Mouse (Mus musculus) myocyte (in vitro differentiated cells): Measurements from ENCODE around the gene Otud1.

Experiments
- CEBPB ChIP-seq: IDR thresholded peaks from 2 replicates; pipeline ENCODE4 v1.6.1; 2011; ENCODE audit warnings: mild to moderate bottlenecking, moderate library complexity; ENCODE audit not compliant: poor library complexity, insufficient read depth, severe bottlenecking
- E2F4 ChIP-seq: IDR thresholded peaks from one replicate; pipeline ENCODE4 v1.6.1; 2011; ENCODE audit warnings: mild to moderate bottlenecking, control low read depth, moderate library complexity; ENCODE audit not compliant: insufficient read depth
- MAX ChIP-seq: IDR thresholded peaks from one replicate; pipeline ENCODE4 v1.6.1; 2011; ENCODE audit warnings: low read depth, mild to moderate bottlenecking, control low read depth
- MYOD1 ChIP-seq, 3 experiments: IDR thresholded peaks; one replicate each; pipeline ENCODE4 v1.6.1; 2011; ENCODE audit warnings: control low read depth in 2 of 3, low read depth in 2 of 3, mild to moderate bottlenecking in 2 of 3, moderate library complexity in 1 of 3; ENCODE audit not compliant: insufficient read length in 2 of 3, control insufficient read depth in 1 of 3
- MYOG ChIP-seq, 3 experiments: IDR thresholded peaks; one replicate each; pipeline ENCODE4 v1.6.1; 2011; ENCODE audit warnings: control low read depth in 2 of 3, low read depth in 2 of 3, mild to moderate bottlenecking in 2 of 3; ENCODE audit not compliant: insufficient read length in 2 of 3, control insufficient read depth in 1 of 3, insufficient read depth in 1 of 3
- POLR2A ChIP-seq: IDR thresholded peaks from one replicate; pipeline ENCODE4 v1.6.1; 2011; ENCODE audit warnings: low read depth, mild to moderate bottlenecking, control low read depth, moderate library complexity; ENCODE audit not compliant: insufficient read length
- POLR2AphosphoS2 ChIP-seq: IDR thresholded peaks from one replicate; pipeline ENCODE4 v1.6.1; 2011; ENCODE audit warnings: low read depth, control low read depth; ENCODE audit not compliant: insufficient read length
- REST ChIP-seq: IDR thresholded peaks from one replicate; pipeline ENCODE4 v1.6.1; 2011; ENCODE audit warnings: mild to moderate bottlenecking, control low read depth, moderate library complexity; ENCODE audit not compliant: insufficient read depth, insufficient read length
- SRF ChIP-seq: IDR thresholded peaks from one replicate; pipeline ENCODE4 v1.6.1; 2011; ENCODE audit warnings: low read depth; ENCODE audit not compliant: control insufficient read depth, insufficient read length
- TCF12 ChIP-seq: IDR thresholded peaks from one replicate; pipeline ENCODE4 v1.6.1; 2011; ENCODE audit warnings: mild to moderate bottlenecking, control low read depth; ENCODE audit not compliant: poor library complexity, insufficient read depth, severe bottlenecking
- TCF3 ChIP-seq: IDR thresholded peaks from one replicate; pipeline ENCODE4 v1.6.1; 2011; ENCODE audit warnings: low read depth, control low read depth; ENCODE audit not compliant: insufficient read length
- USF1 ChIP-seq: IDR thresholded peaks from one replicate; pipeline ENCODE4 v1.6.1; 2011; ENCODE audit warnings: low read depth, mild to moderate bottlenecking, control low read depth, moderate library complexity

- no peak for TF ChIP-seq POLR2A
- no peak for TF ChIP-seq TCF12
- no peak for TF ChIP-seq USF1
- TF ChIP-seq POLR2AphosphoS2: no peak
- TF ChIP-seq MYOD1 (IDR thresholded peaks at IDR 0.05; ENCODE audit: control insufficient read depth in 1 of 3, insufficient read length in 2 of 3, low read depth in 2 of 3): no peak
- TF ChIP-seq MYOG (IDR thresholded peaks at IDR 0.05; ENCODE audit: control insufficient read depth in 1 of 3, insufficient read depth in 1 of 3, insufficient read length in 2 of 3, low read depth in 2 of 3): no peak
- no peak for TF ChIP-seq REST
- TF ChIP-seq E2F4: no peak
- no peak for TF ChIP-seq CEBPB
- TF ChIP-seq MAX: no peak
- TF ChIP-seq TCF3: no peak
- TF ChIP-seq SRF: no peak
Measured at GRCm38 (mm10) chr2:19664555-19665475, 7.3 kb downstream of the Otud1 start.
